Mouse (Mus musculus): Measurements from ENCODE around the gene Tst.
A peak's percentile ranks its signal among the peaks of the same experiment; 100 is the strongest.

GRCm38 (mm10) chr15:78406293-78406934 is 707 bp upstream of the Tst start, which contains the start of gene Mpst:
- TF ChIP-seq POLR2A (IDR thresholded peaks at IDR 0.05; ENCODE audit: low read depth, low read length) (peak; percentile 60), CTCF (IDR thresholded peaks at IDR 0.05; ENCODE audit: extremely low read depth, insufficient read depth, insufficient read length, insufficient replicate concordance) (no peak)
